Mouse (Mus musculus): ENCODE data around the gene Trp53i11. TPM values are rescaled to one million over a fixed set of nuclear protein-coding genes. Genes with fewer than 3 reads are reported as not detected.
A peak's percentile ranks its signal among the peaks of the same experiment; 100 is the strongest.

Trp53i11 gene
- polyA plus RNA-seq, 1 experiment from 2014 or later, result 106 TPM

DNA sequence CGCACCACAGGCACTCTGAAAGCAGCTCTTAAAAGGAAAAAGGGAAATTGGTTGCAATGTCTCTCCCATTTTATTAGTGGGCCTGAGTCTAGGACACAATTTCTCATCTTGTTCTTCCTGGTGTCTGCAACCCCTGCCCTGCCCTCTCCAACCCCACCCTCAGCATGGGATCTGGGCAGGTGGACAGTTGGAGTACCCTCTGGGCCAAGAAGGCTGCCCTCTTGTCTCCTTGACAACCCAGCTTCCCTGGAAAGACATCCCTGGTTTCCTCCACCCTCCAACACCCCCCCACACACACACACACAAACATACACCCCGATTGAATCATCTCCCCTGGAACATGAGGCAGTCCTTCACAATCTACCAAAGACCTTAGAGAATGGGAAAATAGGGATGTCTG, 11.6 kb upstream of the Trp53i11 start:
- H3K4me1 ChIP-seq, result peaks cover 92% of the 10 kb centered on the region

GRCm38 (mm10) chr2:93176193-93176798, 11.1 kb upstream of the Trp53i11 start:
- 0 out of 2 replicates have a peak overlapping the region, but pooled peaks have one; percentile 5 for H3K9ac ChIP-seq
- H3K36me3 ChIP-seq (replicated peaks), result no peaks in the 10 kb centered on the region
- no peak overlapping the region for H3K4me3 ChIP-seq (replicated peaks)
- H3K9me3 ChIP-seq, result no peaks in the 10 kb centered on the region
- peak overlapping the region; percentile 91 for H3K27ac ChIP-seq
- peaks cover 88% of the 10 kb centered on the region for H3K4me1 ChIP-seq
- WGBS, result 16% methylated on average over 4 of the region's 4 CpGs
- no peak; the same call in none of the 2 replicates for ATAC-seq (ENCODE audit: low FRiP score)
- H3K27me3 ChIP-seq, result peaks cover 50% of the 10 kb centered on the region
- peak overlapping the region; percentile 41 for H3K4me2 ChIP-seq

More for the DNA sequence above, 11.6 kb upstream of the Trp53i11 start:
- Histone ChIP-seq H3K9me3 (no peaks in the 10 kb centered on the region), H3K27me3 (peaks cover 47% of the 10 kb centered on the region), H3K27ac (peak overlapping the region; percentile 91), H3K9ac (no peak overlapping the region), H3K4me2 (no peak overlapping the region), H3K36me3 (replicated peaks) (no peaks in the 10 kb centered on the region), H3K4me3 (replicated peaks) (no peak overlapping the region)
- no peak for ATAC-seq (ENCODE audit: low FRiP score)
- 82% methylated on average over 2 of the region's 2 CpGs for WGBS

DNA sequence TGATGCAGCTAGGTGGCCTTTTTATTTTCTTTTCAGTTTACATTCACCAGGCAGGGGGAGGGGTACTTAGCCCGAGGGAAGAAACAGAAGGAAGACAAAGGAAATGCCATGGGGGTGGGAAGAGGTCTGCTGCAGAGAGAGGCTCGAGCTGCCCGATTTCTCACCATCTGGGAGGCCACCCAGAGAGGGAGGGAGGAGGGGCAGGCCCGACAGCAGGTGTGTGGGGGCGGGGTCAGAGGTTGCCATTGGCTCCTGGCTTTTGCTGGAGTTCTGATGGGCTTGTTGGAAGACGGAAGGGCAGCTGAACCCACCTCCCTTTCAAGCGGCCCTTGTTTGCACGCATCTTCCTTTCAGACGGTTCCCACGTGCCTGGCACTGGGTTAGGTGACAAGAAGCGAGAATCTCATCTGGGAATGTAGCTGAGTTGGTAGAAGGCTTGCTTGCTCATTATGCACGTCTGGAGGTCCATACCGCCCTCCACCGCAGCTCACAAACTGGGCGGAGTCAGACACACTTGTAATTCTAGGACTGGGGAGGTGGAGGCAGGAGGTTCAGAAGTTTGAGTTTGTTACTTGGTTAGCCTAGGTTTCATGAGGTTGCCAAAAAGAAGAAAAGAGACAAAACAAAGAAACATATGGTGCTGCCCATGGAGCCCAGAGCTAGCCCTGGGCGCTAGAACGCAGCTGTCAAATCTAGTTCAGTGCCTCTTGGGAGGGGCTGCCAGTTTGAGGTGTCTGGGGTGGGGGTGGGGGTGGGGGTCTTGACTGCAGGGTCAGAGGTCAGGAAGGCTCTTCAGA, 10.3 kb upstream of the Trp53i11 start:
- H3K4me3 ChIP-seq (replicated peaks), result no peak overlapping the region
- H3K36me3 ChIP-seq (replicated peaks), result no peaks in the 10 kb centered on the region
- H3K9me3 ChIP-seq, result no peaks in the 10 kb centered on the region
- peak overlapping the region; percentile 41 for H3K4me2 ChIP-seq
- H3K27me3 ChIP-seq, result peaks cover 55% of the 10 kb centered on the region
- ATAC-seq (ENCODE audit: low FRiP score), result peak; percentile 65
- H3K4me1 ChIP-seq, result peaks cover 81% of the 10 kb centered on the region
- WGBS, result under 1% methylated on average over 17 of the region's 17 CpGs
- H3K9ac ChIP-seq, result no peak overlapping the region
- peak overlapping the region; percentile 91 for H3K27ac ChIP-seq

DNA sequence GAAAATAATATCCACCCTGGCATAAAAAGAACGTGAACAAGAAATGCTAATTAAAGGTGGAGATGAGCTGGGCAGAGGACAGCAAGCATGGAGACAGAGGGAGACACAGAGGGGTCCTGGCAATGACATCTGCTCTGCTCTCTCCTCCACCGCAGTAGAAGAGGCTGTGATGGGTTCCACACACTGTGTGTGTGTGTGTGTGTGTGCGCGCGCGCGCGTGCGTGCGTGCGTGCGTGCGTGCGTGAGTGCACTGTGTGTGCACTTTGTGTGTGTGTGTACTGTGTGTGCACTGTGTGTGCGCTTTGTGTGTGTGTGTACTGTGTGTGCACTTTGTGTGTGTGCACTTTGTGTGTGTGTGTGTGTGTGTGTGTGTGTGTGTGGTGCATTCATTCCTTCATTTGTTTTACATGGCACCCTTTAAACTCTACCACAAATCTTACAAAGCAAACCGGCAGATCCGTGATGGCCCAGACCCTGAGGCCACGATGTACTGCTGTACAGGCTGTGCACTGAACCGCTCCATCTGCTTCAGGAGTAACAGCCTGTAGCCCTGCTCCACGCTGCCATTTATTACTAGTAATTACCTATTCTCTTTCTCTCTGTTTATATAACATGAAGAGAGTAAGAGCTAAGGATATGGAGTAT, 9.6 kb upstream of the Trp53i11 start:
- Histone ChIP-seq H3K4me1 (peaks cover 75% of the 10 kb centered on the region), H3K4me3 (replicated peaks) (no peak overlapping the region), H3K36me3 (replicated peaks) (no peaks in the 10 kb centered on the region), H3K27me3 (peaks cover 61% of the 10 kb centered on the region), H3K4me2 (0 out of 2 replicates have a peak overlapping the region, but pooled peaks have one; percentile 41), H3K9ac (no peak overlapping the region), H3K27ac (peak overlapping the region; percentile 91), H3K9me3 (no peaks in the 10 kb centered on the region)
- 79% methylated on average over 20 of the region's 20 CpGs for WGBS
- no peak for ATAC-seq (ENCODE audit: low FRiP score)

GRCm38 (mm10) chr2:93178313-93178677, 9.1 kb upstream of the Trp53i11 start:
- 92% methylated on average over 4 of the region's 4 CpGs for WGBS
- Histone ChIP-seq H3K9ac (no peak overlapping the region), H3K4me1 (peaks cover 73% of the 10 kb centered on the region), H3K27ac (peak overlapping the region; percentile 91), H3K4me2 (no peak overlapping the region), H3K36me3 (replicated peaks) (no peaks in the 10 kb centered on the region), H3K4me3 (replicated peaks) (no peak overlapping the region), H3K27me3 (peaks cover 59% of the 10 kb centered on the region), H3K9me3 (no peaks in the 10 kb centered on the region)
- no peak for ATAC-seq (ENCODE audit: low FRiP score)

DNA sequence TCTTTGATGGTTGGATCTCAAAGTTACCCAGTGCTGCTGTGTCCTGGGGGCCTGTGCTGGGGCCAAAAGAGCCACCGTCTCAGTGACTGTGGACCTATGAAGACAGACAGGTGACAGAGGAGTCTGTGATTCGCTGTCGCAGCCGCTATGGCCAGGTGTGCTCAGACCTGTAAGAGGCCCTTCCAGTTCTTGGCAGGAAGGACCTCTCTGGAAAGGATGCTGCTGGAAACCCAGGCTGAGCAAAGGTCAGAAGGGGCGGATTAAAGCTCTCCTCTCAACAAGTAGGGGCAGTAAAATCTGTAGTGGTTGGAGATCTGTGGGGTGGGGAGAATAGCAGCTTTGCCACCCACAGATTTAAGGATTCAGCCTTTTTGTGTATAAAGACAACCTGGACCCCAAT, 7.7 kb upstream of the Trp53i11 start:
- 0 out of 2 replicates have a peak overlapping the region, but pooled peaks have one; percentile 61 for H3K9ac ChIP-seq
- WGBS, result 50% methylated on average over 5 of the region's 5 CpGs
- peaks cover 64% of the 10 kb centered on the region for H3K27me3 ChIP-seq
- H3K4me2 ChIP-seq, result peak overlapping the region; percentile 59
- no peak overlapping the region for H3K4me3 ChIP-seq (replicated peaks)
- ATAC-seq (ENCODE audit: low FRiP score), result no peak
- no peaks in the 10 kb centered on the region for H3K9me3 ChIP-seq
- H3K27ac ChIP-seq, result peak overlapping the region; percentile 71; the same call in 1 of the 2 replicates
- peaks cover 61% of the 10 kb centered on the region for H3K4me1 ChIP-seq
- no peaks in the 10 kb centered on the region for H3K36me3 ChIP-seq (replicated peaks)

GRCm38 (mm10) chr2:93180077-93180844, 7.1 kb upstream of the Trp53i11 start:
- WGBS, result 2% methylated on average over 38 of the region's 41 CpGs
- H3K4me3 ChIP-seq (replicated peaks), result peak overlapping the region; percentile 32
- ATAC-seq (ENCODE audit: low FRiP score), result peak; percentile 21; the same call in 1 of the 2 replicates
- no peaks in the 10 kb centered on the region for H3K9me3 ChIP-seq
- peak overlapping the region; percentile 61 for H3K9ac ChIP-seq
- H3K27ac ChIP-seq, result peak overlapping the region; percentile 71
- H3K27me3 ChIP-seq, result peaks cover 66% of the 10 kb centered on the region
- H3K4me2 ChIP-seq, result peak overlapping the region; percentile 59
- peaks cover 54% of the 10 kb centered on the region for H3K4me1 ChIP-seq
- H3K36me3 ChIP-seq (replicated peaks), result no peaks in the 10 kb centered on the region

GRCm38 (mm10) chr2:93182859-93183258, 4.5 kb upstream of the Trp53i11 start:
- Histone ChIP-seq H3K27me3 (peaks cover 71% of the 10 kb centered on the region), H3K4me2 (no peak overlapping the region), H3K9me3 (no peaks in the 10 kb centered on the region), H3K36me3 (replicated peaks) (no peaks in the 10 kb centered on the region), H3K4me1 (peaks cover 36% of the 10 kb centered on the region), H3K27ac (no peak overlapping the region), H3K4me3 (replicated peaks) (no peak overlapping the region), H3K9ac (no peak overlapping the region)
- no peak for ATAC-seq (ENCODE audit: low FRiP score)
- 65% methylated on average over 6 of the region's 11 CpGs for WGBS

DNA sequence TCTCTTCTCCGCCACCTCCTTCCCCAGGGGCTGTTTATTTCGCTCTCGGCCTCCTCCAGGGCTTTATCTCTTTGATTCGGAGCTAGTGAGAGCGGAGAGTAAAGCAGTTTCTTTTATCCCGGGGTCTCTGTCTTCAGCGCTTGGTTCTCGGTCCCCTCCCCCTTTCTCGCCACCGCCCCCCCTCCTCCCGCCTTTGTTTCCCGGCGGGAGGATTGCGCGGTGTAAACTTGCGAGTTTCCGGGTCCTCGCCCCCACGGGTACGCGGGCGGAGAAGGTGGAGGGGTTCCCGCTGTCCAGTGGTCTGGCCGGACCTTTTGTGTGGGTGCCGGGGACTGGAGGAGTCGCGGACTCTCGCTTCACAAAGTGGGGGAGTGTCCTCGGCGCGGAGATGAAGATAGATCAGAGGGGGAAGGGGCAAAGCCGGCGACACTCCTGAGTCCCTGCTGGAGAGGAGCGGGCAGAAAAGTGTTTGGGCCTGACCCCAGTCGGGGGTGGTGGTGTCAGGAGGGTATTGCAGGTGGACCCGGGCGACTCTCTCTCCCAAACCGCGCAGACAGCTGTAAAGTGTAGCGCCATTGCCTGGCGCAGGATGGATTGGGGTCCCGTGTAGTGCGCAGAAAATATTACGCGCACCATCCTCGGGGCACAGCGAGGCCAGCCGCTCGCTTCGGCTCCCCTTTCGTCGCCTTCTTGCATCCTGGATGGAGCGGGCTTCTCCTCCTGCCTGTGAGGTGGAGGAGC, 842 bp downstream of the Trp53i11 start:
- Histone ChIP-seq H3K4me1 (peaks cover 56% of the 10 kb centered on the region), H3K4me2 (peak overlapping the region; percentile 86), H3K36me3 (replicated peaks) (no peaks in the 10 kb centered on the region), H3K27me3 (peaks cover 30% of the 10 kb centered on the region), H3K9me3 (no peaks in the 10 kb centered on the region), H3K9ac (peak overlapping the region; percentile 96), H3K27ac (peak overlapping the region; percentile 94), H3K4me3 (replicated peaks) (peak overlapping the region; percentile 89)
- ATAC-seq (ENCODE audit: low FRiP score), result 0 out of 2 replicates have a peak, but pooled peaks have one; percentile 20
- under 1% methylated on average over 53 of the region's 53 CpGs for WGBS

DNA sequence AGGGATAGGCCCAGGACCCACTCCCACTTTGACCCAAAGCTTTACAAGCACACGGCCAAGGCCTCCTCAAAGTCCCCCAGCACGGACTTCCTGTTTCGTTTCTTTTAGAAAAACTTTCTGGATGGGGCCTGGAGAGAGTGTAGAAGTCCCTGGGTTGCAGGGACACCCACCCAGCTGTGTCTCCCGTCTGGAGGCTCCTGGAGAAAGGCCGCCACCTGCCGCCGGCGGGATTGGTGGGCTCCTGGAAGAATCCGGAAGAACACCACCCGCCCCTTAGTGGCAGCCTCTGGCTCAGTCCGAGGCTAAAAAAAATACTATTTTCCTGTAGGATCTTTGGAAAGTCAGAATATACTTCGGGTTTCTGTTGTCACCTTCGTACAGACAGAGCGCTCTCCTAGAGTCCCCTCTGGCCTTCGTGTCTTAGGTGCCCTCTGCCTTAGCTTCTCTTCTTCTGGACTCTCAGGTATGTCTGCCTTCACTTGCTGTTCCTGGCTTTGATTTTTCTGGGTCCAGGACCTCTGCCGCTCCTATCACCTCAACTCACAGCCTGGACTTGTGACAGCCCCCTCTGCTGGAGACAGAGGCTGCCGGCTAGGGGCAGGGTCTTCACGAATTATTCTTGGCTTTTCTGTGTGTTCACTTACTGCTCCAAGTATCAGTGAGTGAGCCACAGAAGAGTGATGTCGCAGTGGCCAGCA, 1.6 kb downstream of the Trp53i11 start:
- peaks cover 63% of the 10 kb centered on the region for H3K4me1 ChIP-seq
- 7% methylated on average over 19 of the region's 19 CpGs for WGBS

More for the DNA sequence above, 1.6 kb downstream of the Trp53i11 start:
- Histone ChIP-seq H3K36me3 (replicated peaks) (no peaks in the 10 kb centered on the region), H3K4me2 (peak overlapping the region; percentile 86), H3K27ac (peak overlapping the region; percentile 94), H3K4me3 (replicated peaks) (peak overlapping the region; percentile 89), H3K9me3 (no peaks in the 10 kb centered on the region), H3K27me3 (peaks cover 23% of the 10 kb centered on the region; the same call in 1 of the 2 replicates), H3K9ac (peak overlapping the region; percentile 96)
- peak; percentile 31; the same call in 1 of the 2 replicates for ATAC-seq (ENCODE audit: low FRiP score)

Data from forebrain, embryonic 12.5 days (tissue).